Comparison of ENCODE assay signal across 19 mouse cellular contexts in the genomic region with DNA sequence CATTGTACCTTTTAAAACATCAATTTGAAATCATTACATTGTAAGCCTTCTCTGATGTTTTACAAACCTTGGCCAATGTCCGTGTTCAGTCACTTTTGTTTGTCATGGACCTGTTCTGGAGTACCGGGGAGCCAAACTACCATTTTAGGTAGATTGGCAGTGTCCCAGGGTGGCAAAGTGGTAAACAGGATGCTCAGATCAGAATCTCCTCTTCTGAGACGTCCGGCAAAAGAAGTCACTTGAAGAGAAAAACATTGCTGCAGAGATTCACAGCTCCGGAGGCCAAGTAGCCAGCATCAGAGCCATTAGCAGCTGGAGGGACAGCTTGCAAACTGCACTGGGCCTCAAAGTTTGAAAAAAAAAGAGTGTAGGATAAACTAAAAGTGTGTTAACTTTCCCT. TPM values are rescaled to one million over a fixed set of nuclear protein-coding genes. Genes with fewer than 3 reads are reported as not detected.
DNase-seq lines count a peak whose midpoint lies in the region; TF ChIP-seq lines count a peak whose summit lies in the region.
"Had no signal": no experiment of that assay in that cellular context is flagged by ENCODE, and none has a peak within 500 bp of the region (broad histone marks: within the 10 kb centered on the region; RNA-seq: fewer than 3 reads in every experiment).

No protein-coding gene starts in this region.

- no peak for TF ChIP-seq CTCF in gastrocnemius, adult 2 months (IDR thresholded peaks at IDR 0.05)

- no peaks in the 10 kb centered on the region for H3K27me3 ChIP-seq in limb, embryonic 10.5 days (ENCODE audit: low read depth, poor library complexity, severe bottlenecking)
- H3K27me3 ChIP-seq: embryonic facial prominence, embryonic 12.5 days; forebrain, embryonic 15.5 days had no signal

- H3K36me3 ChIP-seq in limb, embryonic 10.5 days: no peaks in the 10 kb centered on the region
- H3K36me3 ChIP-seq: embryonic facial prominence, embryonic 12.5 days; forebrain, embryonic 15.5 days; G1E; heart, embryonic 12.5 days had no signal

- intact Hi-C loops in gastrocnemius, adult 2 months (cut with DNase I): loop anchor here (10.0 kb wide), 1 partner anchor 126 kb away; no protein-coding TSS in a partner anchor

- WGBS in limb, embryonic 10.5 days: 78% methylated on average over 5 of the region's 5 CpGs

- DNase-seq in gastrocnemius, adult 2 months: no peak
- DNase-seq in gastrocnemius, postnatal 10 days: no peak
- DNase-seq in kidney, postnatal 25 days: peak; percentile 21 to 42
- no peak for DNase-seq in kidney, adult 18-20 months
- DNase-seq in limb, embryonic 10.5 days (ENCODE audit: low spot score): no peak
- DNase-seq in testis, postnatal 10 days (ENCODE audit: low spot score): peak; percentile 26
- no peak for DNase-seq in thymus, postnatal 25 days
- DNase-seq: adrenal gland, postnatal 10 days; B cell, adult 2 months; cerebellum, adult 11 months; cerebellum, adult 8-10 months; cerebellum, postnatal 25 days; gastrocnemius, postnatal 14 days; heart, postnatal 36 days had no signal

- no peaks in the 10 kb centered on the region for H3K9me3 ChIP-seq in limb, embryonic 10.5 days (replicated peaks)
- H3K9me3 ChIP-seq: embryonic facial prominence, embryonic 12.5 days; forebrain, embryonic 15.5 days; G1E; heart, embryonic 12.5 days had no signal

- peaks cover 17% of the 10 kb centered on the region for H3K4me1 ChIP-seq in limb, embryonic 10.5 days
- H3K4me1 ChIP-seq: embryonic facial prominence, embryonic 12.5 days; forebrain, embryonic 15.5 days; heart, embryonic 12.5 days had no signal

- no peak overlapping the region for H3K4me3 ChIP-seq in gastrocnemius, adult 2 months
- H3K4me3 ChIP-seq in limb, embryonic 10.5 days: no peak overlapping the region
- H3K4me3 ChIP-seq: embryonic facial prominence, embryonic 12.5 days; forebrain, embryonic 15.5 days; heart, embryonic 12.5 days had no signal

- peak overlapping the region; percentile 35; the same call in 1 of the 2 replicates for H3K27ac ChIP-seq in gastrocnemius, adult 2 months
- peak overlapping the region; percentile 9; the same call in 1 of the 2 replicates for H3K27ac ChIP-seq in limb, embryonic 10.5 days
- H3K27ac ChIP-seq: embryonic facial prominence, embryonic 12.5 days; forebrain, embryonic 15.5 days had no signal

RNA-seq across cellular contexts. Expression of a gene that starts 9.2 kb away (rescaled TPM):
- under 1 TPM; 0.74 to 0.89 TPM for total RNA-seq in gastrocnemius, adult 2 months (2021)
- 1 to 10 TPM; 1.3 to 1.8 TPM for total RNA-seq in gastrocnemius, postnatal 10 days (2021)
- polyA plus RNA-seq in limb, embryonic 10.5 days (2016; fragmentation: Nextera tagmentation; extraction: Ambion mirVana): 0.87 and 2.7 TPM in 2 replicates
- polyA plus RNA-seq: CD4-positive, CD25-positive, alpha-beta regulatory T cell, adult 4 months; G1E had no signal

Comparison
In these comparisons a context has a peak if more than half of its experiments do, and no peak if none do; other contexts are left out.
1. DNase-seq: peak in kidney, postnatal 25 days (2 of 2) and testis, postnatal 10 days (single experiment); none in gastrocnemius, adult 2 months (single experiment), gastrocnemius, postnatal 10 days (single experiment), kidney, adult 18-20 months (single experiment), limb, embryonic 10.5 days (single experiment) and thymus, postnatal 25 days (single experiment).